Mouse (Mus musculus): ENCODE data around the gene Dnaaf5. TPM values are rescaled to one million over a fixed set of nuclear protein-coding genes. Genes with fewer than 3 reads are reported as not detected.
A peak's percentile ranks its signal among the peaks of the same experiment; 100 is the strongest.

The Dnaaf5 gene
- polyA plus RNA-seq, 1 experiment from 2014 or later = 5.3 TPM

DNA sequence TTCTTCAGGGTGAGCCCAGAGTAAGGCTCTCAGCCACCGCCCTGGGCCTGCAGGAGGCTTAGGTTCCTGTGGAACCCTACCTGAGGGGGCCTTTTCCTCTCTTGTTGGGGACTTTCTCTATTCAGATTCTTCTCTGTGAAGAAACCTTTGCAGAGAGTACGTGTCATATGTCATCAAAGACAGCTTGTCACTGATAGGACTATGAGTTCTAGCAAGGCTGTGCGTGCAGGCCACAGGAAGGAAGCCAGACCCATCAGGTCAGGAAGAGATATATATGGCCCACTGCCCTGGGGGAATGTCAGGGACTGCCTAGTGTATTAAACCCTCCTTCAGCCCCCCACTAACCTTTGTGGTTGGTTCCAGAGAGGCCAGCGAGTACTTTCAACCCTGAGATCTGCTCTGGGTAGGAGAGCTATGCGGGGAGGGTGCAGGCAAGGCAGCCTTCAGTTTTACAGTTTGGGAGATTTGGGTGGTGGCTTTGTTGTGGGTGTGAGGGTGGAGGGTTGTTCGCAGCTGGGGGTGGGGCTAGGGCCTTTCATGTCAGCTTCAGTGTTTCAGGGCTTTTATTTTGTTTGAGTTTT lies 16.8 kb downstream of the Dnaaf5 start:
- Histone ChIP-seq H3K4me3 (replicated peaks; ENCODE audit: low read depth, low read length) (no peak overlapping the region), H3K27ac (no peak overlapping the region), H3K9ac (ENCODE audit: low read depth, low read length) (no peak overlapping the region), H3K9me3 (replicated peaks; ENCODE audit: low read length) (no peaks in the 10 kb centered on the region), H3K4me1 (replicated peaks; ENCODE audit: insufficient read depth, low read length) (no peaks in the 10 kb centered on the region), H3K4me2 (ENCODE audit: low read length) (no peak overlapping the region), H3K36me3 (ENCODE audit: insufficient read depth, low read length) (peaks cover 47% of the 10 kb centered on the region), H3K27me3 (ENCODE audit: insufficient read depth, low read length) (no peaks in the 10 kb centered on the region)
- WGBS = 70% methylated on average over 6 of the region's 6 CpGs
- DNase-seq (ENCODE audit: low spot score) (peak; percentile 4), ATAC-seq (replicated peaks; ENCODE audit: low FRiP score, low read depth) (no peak)
- no peak for TF ChIP-seq CTCF (IDR thresholded peaks at IDR 0.05; ENCODE audit: low read depth)

DNA sequence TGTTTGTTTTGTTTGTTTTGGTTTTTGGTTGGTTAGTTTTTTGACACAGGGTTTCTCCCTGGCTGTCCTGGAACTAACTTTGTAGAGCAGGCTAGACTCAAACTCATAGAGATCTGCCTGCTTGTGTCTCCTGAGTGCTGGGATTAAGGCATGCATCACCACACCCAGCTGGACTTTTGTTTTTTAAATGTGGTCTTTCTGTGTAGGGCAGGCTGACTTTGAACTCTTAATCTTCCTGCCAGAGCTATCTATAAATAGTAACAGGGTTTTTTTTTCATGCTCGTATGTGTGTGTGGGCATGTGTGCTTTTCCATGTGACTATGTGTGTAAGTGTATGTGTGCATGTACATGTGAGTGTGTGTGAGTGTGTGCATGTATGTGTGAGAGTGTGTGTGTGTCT lies 17.5 kb downstream of the Dnaaf5 start:
- DNase-seq (ENCODE audit: low spot score) (no peak), ATAC-seq (replicated peaks; ENCODE audit: low FRiP score, low read depth) (no peak)
- no peak overlapping the region for H3K9ac ChIP-seq (ENCODE audit: low read depth, low read length)
- H3K4me2 ChIP-seq (ENCODE audit: low read length) = no peak overlapping the region
- 74% methylated on average over 1 of the region's 1 CpGs for WGBS
- H3K9me3 ChIP-seq (replicated peaks; ENCODE audit: low read length) = no peaks in the 10 kb centered on the region
- H3K4me1 ChIP-seq (replicated peaks; ENCODE audit: insufficient read depth, low read length) = no peaks in the 10 kb centered on the region
- H3K27ac ChIP-seq = no peak overlapping the region
- no peaks in the 10 kb centered on the region for H3K27me3 ChIP-seq (ENCODE audit: insufficient read depth, low read length)
- TF ChIP-seq CTCF (IDR thresholded peaks at IDR 0.05; ENCODE audit: low read depth) = no peak
- H3K36me3 ChIP-seq (ENCODE audit: insufficient read depth, low read length) = peaks cover 45% of the 10 kb centered on the region
- no peak overlapping the region for H3K4me3 ChIP-seq (replicated peaks; ENCODE audit: low read depth, low read length)

DNA sequence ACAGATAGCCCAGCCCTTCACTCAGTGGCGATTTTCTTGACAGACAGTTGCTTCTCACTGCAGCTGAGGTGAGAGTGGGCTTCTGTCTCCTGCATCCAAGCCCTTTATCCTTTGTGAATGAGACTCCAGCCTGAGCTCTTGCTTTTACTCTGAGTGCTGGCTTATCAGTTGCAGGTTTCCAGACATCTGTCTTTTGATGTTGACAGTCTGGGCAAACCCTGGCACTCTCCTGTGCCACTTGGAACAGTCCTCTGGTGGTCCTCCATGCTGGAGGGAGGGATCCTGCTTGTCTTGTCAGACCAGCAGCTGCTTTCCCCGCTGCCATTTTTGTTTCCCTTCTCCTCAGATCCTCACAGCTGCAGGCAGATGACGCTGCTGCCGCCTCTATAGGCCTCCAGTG lies 21.9 kb downstream of the Dnaaf5 start:
- Histone ChIP-seq H3K27ac (no peak overlapping the region), H3K9ac (ENCODE audit: low read depth, low read length) (no peak overlapping the region), H3K36me3 (ENCODE audit: insufficient read depth, low read length) (peaks cover 29% of the 10 kb centered on the region), H3K4me3 (replicated peaks; ENCODE audit: low read depth, low read length) (no peak overlapping the region), H3K27me3 (ENCODE audit: insufficient read depth, low read length) (no peaks in the 10 kb centered on the region), H3K4me1 (replicated peaks; ENCODE audit: insufficient read depth, low read length) (peaks cover 14% of the 10 kb centered on the region; the same call in 1 of the 2 replicates), H3K4me2 (ENCODE audit: low read length) (no peak overlapping the region), H3K9me3 (replicated peaks; ENCODE audit: low read length) (no peaks in the 10 kb centered on the region)
- WGBS = 94% methylated on average over 4 of the region's 4 CpGs
- ATAC-seq (replicated peaks; ENCODE audit: low FRiP score, low read depth) = no peak
- DNase-seq (ENCODE audit: low spot score) = no peak
- no peak for TF ChIP-seq CTCF (IDR thresholded peaks at IDR 0.05; ENCODE audit: low read depth)

DNA sequence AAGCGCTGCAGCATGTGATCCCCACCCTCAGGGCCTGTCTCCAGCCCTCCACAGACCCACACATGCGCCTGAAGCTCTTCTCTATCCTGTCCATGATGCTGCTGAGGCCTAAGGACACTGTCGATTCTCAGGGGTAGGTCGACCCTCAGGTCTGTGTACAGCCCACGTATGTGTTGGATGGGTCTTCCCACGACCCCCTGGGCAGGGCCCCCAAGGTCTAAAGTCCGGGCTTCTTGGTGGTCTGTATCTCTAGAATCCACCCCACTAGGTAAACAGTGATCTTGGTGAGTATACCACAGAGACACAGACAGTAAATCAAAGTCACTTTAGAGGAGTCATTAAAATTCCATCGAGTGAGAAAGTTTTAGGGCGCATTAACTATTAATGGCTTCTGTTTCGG lies 24.1 kb downstream of the Dnaaf5 start:
- peaks cover 27% of the 10 kb centered on the region for H3K36me3 ChIP-seq (ENCODE audit: insufficient read depth, low read length)
- H3K4me1 ChIP-seq (replicated peaks; ENCODE audit: insufficient read depth, low read length) = peaks cover 14% of the 10 kb centered on the region; the same call in 1 of the 2 replicates
- peak overlapping the region; percentile 47; the same call in 1 of the 2 replicates for H3K9ac ChIP-seq (ENCODE audit: low read depth, low read length)
- DNase-seq (ENCODE audit: low spot score) (peak; percentile 70), ATAC-seq (replicated peaks; ENCODE audit: low FRiP score, low read depth) (no peak)
- 18% methylated on average over 10 of the region's 10 CpGs for WGBS
- peak overlapping the region; percentile 75 for H3K27ac ChIP-seq
- H3K4me2 ChIP-seq (ENCODE audit: low read length) = no peak overlapping the region
- H3K9me3 ChIP-seq (replicated peaks; ENCODE audit: low read length) = no peaks in the 10 kb centered on the region
- no peaks in the 10 kb centered on the region for H3K27me3 ChIP-seq (ENCODE audit: insufficient read depth, low read length)
- no peak for TF ChIP-seq CTCF (IDR thresholded peaks at IDR 0.05; ENCODE audit: low read depth)
- H3K4me3 ChIP-seq (replicated peaks; ENCODE audit: low read depth, low read length) = no peak overlapping the region

DNA sequence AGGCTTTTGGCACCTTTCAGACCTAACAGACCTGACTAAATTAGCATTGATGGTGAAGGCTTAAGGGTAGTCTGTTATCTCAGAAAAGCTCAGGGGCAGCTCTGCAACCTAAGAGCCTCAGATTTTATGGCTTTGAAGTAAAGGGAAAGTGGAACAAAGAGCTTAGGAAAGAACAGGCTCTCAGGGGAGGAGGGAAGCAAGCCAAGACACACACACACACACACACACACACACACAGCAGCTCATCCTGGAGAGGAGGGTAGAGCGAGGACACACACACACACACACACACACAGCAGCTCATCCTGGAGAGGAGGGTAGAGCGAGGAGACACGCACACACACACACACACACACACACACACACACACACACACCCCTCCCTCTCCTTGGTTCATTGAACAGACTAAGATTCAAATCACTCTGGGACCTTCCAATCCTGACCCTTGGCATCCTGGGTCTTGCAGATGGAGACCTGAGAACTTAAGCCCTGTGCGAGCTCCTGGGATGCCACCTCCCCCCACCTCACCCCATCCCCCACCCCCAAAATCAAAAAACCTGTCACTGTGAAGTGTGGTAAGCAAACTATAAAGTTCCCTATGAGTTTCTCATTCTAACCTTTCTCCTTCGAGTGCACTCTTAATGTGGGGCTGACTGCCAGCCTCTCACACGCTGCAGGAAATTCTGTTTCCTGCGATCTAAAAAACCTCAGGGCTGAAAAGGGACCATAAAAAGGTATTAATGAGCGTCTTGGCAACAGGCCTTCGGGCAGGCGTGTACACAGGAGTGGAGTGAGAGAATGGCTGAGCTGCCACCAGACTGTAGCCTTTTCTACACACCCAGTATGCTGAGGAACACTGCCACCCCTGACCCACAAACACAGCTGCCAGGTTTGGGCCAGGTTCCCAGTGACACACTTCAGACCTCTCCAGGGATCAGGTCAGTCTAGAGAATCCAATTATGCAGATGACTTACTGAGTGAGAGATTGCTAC lies 24.8 kb downstream of the Dnaaf5 start:
- H3K27ac ChIP-seq = peak overlapping the region; percentile 75
- H3K9me3 ChIP-seq (replicated peaks; ENCODE audit: low read length) = no peaks in the 10 kb centered on the region
- peaks cover 14% of the 10 kb centered on the region; the same call in 1 of the 2 replicates for H3K4me1 ChIP-seq (replicated peaks; ENCODE audit: insufficient read depth, low read length)
- no peak overlapping the region for H3K4me3 ChIP-seq (replicated peaks; ENCODE audit: low read depth, low read length)
- no peaks in the 10 kb centered on the region for H3K27me3 ChIP-seq (ENCODE audit: insufficient read depth, low read length)
- no peak for TF ChIP-seq CTCF (IDR thresholded peaks at IDR 0.05; ENCODE audit: low read depth)
- ATAC-seq (replicated peaks; ENCODE audit: low FRiP score, low read depth) = peak; percentile 55
- peak; percentile 73 for DNase-seq (ENCODE audit: low spot score)
- H3K36me3 ChIP-seq (ENCODE audit: insufficient read depth, low read length) = peaks cover 27% of the 10 kb centered on the region
- peak overlapping the region; percentile 47; the same call in 1 of the 2 replicates for H3K9ac ChIP-seq (ENCODE audit: low read depth, low read length)
- 10% methylated on average over 10 of the region's 10 CpGs for WGBS
- no peak overlapping the region for H3K4me2 ChIP-seq (ENCODE audit: low read length)

DNA sequence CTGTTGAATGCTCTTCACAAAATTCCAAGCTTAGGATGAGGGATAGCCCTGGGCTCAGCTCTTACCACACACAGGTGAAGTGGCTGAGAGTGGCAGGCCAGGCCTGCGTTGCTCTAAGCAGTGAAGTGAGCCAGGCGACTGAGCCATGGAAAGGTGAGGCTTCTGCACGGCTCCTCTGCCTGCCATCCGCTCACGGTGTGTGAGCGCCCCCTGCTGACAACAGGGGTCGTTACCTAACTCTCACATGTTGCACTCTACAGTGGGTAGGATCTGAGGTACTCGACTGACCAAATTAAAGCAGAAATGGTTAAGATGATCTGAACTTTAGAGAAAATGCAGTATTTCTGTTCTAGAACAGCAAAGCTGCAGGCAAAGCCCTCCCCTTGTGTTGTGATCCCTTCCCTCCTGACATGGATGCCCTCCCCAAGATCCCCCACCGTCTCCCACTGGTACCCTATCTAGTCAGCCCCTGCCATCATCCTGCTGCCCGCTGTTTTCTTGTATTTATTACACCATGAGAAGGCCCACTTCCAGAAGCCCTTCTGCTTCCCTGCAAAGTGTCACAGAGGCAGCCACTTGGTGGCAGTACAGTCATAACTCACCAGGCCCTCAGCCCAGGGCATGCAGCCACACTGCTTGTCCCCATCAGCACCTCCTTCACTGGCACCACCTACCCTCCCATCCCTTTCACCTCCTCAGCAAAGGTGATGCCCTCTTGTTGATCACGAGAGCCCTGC lies 29.0 kb downstream of the Dnaaf5 start:
- Histone ChIP-seq H3K27me3 (ENCODE audit: insufficient read depth, low read length) (no peaks in the 10 kb centered on the region), H3K9me3 (replicated peaks; ENCODE audit: low read length) (no peaks in the 10 kb centered on the region), H3K36me3 (ENCODE audit: insufficient read depth, low read length) (peaks cover 25% of the 10 kb centered on the region; the same call in 1 of the 2 replicates), H3K27ac (no peak overlapping the region), H3K4me1 (replicated peaks; ENCODE audit: insufficient read depth, low read length) (peaks cover 10% of the 10 kb centered on the region; the same call in 1 of the 2 replicates), H3K4me3 (replicated peaks; ENCODE audit: low read depth, low read length) (no peak overlapping the region), H3K4me2 (ENCODE audit: low read length) (no peak overlapping the region), H3K9ac (ENCODE audit: low read depth, low read length) (no peak overlapping the region)
- WGBS = 22% methylated on average over 11 of the region's 11 CpGs
- TF ChIP-seq CTCF (IDR thresholded peaks at IDR 0.05; ENCODE audit: low read depth) = peak; percentile 93
- peak; percentile 79 for DNase-seq (ENCODE audit: low spot score)
- 0 out of 2 replicates have a peak, but pooled peaks have one; percentile 53 for ATAC-seq (replicated peaks; ENCODE audit: low FRiP score, low read depth)

Measured in kidney, postnatal 0 days (tissue).